Mouse (Mus musculus): ENCODE measurements around the gene Fbxw8.

DNA sequence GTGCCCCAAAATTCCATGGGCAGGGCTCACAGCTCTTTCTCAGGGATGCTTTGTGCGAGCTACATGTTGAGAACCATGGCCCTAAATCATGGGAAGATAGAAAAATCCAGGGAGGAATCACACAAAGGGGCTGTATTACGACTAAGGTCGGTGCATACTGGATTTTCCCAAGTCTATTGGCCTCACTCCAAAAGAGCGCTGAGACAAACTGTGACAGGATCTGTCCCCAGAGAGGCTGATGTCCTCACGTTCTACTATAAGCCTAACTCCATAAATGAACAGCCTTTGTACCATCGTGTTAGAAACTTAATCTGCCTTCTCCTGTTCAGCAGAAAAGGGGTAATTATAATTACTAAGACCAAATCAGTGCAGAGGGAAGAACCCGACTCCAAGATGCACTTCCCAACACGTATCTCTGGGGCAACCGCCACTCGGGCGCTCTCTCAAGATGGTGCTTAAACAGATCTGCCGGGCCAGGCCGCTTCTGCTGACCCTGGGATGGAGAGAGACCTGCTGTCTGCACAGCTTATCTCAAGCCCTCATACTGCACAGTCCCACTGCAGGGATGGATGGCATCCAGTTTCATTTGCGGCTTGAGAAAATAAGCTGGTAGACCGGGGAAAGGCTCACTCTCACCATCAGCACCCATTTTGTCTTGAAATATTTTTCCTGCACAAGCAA, 9.1 kb downstream of the Fbxw8 start:
- TF ChIP-seq EP300 (IDR thresholded peaks at IDR 0.05; ENCODE audit: low read depth): no peak
- no peak for TF ChIP-seq CTCF (IDR thresholded peaks at IDR 0.05; ENCODE audit: low read depth)
